Mouse (Mus musculus) spleen, postnatal 36 days (tissue): ENCODE measurements around the gene Prune1.

Experiments used
- DNase-seq, 2 experiments: peaks; one replicate each; pipeline ENCODE4 v3.0.0; 2022; ENCODE audit warnings: low spot score in 2 of 2, mixed read lengths in 1 of 2

The Prune1 gene

DNA sequence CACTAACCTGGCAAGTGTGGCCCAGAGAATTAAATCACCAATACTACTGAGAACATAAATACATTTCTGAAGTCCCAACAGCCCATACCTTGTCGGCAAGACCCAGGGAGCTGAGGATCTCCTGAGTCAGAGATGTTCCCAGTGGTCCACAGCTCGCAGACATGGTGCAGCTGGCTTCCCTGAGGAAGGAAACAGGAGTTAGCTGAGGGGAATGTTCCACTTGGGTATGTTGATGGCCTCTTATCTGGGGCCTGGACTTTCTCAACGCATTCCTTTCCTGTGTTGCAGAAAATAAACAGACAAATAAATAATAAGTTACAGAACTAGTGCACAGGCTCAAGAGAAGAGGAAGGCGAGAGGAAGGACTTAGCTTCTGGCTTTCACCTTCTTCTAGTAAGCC lies 24.4 kb upstream of the Prune1 start:
- no peak for DNase-seq

DNA sequence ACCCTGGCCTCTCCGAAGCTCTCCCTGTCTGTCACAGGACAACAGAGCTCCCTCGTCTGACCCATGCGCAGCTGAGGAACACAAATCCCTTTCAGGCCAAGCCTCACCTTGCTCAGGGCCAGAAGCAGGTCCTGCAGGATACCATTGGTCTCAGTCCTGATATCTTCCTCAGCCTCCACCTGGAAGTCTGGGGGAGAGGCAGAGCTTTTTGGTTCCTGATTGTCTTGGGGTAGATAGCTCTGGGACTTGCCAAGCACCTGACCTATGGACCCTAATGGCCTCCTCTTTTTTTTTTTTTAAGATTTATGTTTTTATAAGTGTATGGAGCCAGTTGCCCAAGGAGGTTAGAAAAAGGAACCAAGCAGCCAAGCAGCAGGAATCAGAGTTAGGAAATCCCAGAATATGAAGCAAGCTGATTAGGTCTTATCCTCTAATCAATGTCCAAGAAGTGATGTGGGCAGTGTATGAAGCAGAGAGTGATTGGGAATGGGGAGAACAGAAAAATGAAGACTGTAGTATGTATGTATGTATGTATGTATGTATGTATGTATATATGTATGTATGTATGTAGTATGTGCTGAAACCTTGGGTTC lies 19.4 kb upstream of the Prune1 start:
- no peak for DNase-seq

DNA sequence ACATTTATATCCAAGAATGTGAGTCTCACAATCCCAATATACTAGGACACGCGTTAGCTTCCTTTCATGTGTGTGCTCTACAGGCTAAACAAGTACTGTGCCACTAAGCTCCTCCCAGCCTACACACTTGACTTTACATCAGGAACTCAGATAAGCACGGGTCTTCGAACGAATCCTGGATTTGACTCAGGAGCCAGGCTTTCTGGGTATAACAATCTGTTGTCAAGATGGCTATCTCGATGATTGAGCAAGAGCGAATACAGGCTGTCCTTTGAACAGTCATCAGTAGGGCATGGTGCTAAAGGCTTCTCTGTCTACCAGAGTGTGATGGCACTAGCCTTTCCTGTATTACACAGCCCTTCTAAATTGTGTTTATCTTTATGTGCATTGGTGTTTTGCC lies 16.1 kb upstream of the Prune1 start:
- no peak for DNase-seq

DNA sequence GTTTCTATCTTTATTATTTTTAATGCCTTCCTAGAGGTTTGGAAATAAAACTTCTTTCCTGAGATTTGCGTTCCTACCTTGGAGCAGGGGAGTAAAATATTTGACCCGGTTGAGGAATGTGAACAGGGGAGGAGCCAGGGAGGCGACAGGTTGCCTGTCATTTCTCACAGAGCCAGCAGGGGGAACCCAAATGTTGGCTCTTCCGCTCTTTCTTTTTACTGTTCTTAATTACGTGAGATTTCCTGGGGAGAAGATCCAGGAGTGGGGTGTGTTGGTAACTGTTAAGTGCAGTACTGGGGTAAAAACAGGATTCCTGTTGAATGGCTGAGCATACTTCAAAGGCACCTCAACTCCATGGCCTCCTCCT lies 14.2 kb upstream of the Prune1 start:
- no peak for DNase-seq

DNA sequence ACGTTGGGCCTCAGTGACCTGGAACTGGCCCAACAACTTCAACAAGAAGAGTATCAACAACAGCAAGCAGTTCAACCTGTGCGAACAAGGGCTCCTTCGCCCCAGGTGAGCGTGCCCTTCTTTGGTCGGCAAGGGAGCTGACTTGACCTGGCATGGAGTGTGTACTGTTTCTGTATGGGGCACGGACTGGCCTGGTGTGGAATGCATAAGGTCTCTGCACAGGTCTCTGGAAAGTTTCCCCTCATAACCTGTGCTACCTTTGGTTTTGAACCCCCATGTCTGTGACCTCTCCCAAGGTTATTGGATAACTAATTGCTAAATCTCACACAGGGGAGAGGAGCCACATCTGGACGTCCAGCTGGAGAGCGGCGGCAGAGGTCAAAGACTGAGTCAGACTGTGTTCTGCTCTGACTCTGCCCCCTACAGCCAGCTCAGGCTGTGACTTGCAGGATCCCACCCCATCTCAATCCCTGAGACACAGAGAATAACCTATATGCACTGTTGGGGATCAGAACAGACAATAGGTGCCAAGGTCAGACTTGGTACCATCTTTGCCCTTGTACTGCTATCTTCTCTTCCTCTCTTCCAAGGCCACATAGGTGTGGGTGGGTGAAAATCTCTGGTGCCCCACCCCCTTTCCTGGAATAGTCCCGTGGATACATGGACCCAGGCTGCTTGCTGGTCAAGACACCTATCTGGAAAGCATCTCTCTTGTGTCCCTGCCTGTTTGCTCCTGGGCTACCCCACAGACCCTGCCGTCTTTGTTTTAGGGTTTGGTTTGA lies 13.6 kb upstream of the Prune1 start:
- no peak for DNase-seq

DNA sequence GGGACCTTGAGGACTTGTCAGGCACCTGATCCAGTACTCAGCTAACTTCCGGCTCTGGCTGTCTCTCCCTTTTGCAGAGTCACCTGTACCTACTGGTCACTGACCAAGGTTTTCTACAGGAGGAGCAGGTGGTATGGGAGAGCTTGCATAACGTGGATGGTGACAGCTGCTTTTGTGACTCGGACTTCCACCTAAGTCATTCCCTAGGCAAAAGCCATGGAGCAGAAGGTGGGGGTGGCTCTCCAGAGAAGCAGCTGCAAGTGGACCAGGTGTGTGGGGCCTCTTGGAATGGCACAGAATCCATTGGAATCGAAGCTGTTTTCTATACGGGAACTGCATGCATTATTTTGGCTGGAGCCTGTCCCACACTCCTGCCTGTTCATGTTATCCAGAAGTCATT lies 12.8 kb upstream of the Prune1 start:
- DNase-seq, result no peak

DNA sequence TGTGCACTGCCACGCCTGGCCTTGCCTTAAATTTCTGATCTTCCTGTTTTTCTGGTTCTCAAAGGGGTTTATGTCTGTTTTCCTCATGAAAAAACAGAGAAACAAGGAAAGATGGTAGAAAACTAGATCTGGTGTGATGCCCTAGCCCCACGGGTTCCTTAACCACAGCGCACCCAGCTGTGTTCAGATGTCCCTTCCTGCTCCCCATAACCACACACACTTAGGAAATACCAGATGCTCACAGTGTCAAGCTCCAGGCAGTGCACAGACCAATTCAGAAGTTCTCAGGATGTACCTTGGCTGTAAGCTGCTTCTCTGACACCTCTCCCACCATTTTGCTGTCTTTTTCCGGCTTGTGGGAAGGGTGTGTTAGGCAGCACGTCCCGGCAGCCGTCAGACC lies 12.4 kb upstream of the Prune1 start:
- DNase-seq, result no peak

DNA sequence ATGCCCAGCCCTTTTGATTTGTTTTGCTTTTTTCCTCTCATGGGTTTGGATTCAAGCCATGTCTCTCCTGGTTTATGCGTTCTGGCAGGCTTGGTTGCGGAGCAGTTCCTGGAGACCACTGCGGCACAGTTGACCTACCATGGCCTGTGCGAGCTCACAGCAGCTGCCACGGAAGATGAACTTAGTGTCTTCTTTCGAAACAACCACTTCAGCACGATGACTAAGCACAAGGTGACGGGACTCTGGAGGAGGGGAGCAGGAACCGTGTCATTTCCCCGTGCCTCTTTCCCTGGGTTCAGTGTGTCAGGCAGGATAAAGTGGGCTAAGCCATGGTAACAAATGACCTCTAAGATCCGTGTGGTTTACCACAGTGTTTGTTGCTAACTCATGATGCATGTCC lies 11.7 kb upstream of the Prune1 start:
- peak in 1 of 2 experiments; percentile 40 for DNase-seq

DNA sequence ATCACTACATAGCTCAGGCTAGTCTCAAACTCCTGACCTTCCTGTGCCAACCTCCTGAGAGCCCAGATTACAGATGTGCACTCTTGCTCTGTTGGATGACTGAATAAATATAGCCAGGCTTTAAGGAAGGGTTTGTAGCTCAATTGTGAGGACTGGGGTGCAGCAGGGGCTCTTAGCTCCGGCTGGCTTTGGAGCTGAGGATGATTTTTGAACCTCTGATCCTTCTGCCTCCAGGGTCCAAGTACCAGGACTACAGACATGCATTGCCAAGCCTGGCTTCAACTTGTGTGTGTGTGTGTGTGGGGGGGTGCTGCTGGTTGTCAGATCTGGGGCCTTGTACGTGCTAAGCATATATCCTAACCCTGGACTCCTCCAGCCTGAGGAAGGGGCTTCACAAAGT lies 11.0 kb upstream of the Prune1 start:
- DNase-seq, result no peak

DNA sequence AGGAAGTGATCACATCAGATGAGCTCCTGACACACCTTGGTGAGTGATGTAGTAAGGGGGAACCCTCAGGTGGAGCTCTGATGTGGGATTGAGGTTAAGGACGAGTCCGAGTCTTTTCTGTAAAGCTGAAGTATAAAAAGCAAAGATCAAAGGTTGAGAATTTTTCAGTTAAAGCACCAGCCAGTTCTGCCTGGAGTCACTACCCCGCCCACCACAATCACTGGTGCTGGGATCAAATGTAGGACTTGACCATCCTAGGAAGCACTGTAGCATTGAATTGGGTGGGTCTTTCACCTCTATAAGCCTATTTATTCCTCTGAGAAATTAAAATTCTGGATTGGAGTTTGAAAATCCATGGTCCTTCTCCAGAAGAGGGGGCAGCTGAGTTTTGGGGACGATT lies 9.2 kb upstream of the Prune1 start:
- no peak for DNase-seq

DNA sequence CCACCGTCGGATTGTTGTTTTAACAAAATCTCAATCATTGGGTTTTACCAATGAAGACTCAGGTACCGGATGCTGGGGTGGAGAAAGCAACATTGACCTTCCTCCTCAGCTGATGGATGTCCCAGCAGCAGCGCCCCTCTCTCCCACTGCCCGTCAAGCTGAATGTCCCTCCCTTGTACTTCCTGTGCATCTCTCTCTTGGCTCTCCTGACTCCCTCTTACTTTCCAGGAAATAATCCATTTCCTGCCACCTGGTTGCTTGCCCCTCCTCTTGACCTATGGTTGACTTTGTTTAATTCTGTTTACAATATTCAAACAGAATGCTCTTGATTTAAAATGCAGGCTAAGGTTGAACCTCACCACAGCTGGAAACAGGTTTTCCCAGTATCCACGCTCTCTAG lies 8.3 kb upstream of the Prune1 start:
- DNase-seq, result no peak

DNA sequence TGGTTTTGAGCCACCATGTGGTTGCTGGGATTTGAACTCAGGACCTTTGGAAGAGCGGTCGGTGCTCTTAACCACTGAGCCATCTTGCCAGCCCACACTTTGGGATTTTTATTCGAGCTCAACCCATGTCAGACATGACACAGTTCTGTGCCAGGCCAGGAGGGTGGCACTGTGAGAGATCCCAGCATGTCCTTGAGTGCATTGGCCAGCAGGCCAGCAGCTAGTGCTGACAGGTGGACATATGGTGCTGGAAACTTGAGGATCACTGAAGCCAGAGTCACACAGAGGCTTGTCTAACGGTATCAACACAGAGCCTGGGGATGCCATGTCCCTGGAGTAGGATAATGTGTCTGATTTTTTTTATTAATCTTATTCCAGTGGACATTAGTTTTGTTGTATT lies 7.5 kb upstream of the Prune1 start:
- DNase-seq, result no peak

DNA sequence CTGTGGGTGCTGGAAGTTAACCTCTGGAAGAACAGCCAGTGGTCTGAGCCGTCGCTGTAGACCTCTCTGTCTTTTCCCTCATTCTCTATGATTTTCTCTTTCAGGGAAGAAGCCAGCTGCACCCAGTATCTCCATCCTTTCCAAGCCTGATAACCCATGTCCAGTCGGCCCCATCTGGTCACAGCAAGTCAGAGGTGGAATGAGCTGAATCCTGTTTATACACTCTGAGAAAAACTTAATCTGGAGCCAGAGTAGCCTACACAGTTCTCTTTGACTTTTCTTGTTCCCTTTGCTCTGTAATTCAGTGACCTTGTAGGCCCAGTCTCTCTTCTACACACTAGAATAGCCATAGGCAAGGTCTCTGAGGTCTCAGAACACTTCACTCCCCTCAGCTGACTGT lies 5.7 kb upstream of the Prune1 start:
- no peak for DNase-seq

DNA sequence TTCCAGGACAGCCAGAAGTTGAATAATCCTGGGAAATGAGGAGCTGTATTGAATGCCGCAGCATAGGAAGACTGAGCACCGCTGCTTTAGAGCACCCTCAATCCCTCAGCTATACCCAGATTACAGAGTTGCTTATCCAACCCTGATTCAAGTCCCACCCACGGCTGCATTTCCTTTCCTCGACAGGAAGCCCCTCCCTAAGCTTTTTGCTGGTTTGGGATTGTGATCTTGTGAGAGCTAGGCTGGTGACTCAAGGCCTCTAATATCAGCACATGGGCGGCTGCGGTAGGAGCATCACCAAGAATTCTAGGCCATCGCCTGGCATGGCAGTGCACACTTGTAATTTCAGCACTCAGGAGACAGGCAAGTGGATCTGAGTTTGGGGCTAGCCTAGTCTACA lies 4.6 kb upstream of the Prune1 start:
- no peak for DNase-seq

DNA sequence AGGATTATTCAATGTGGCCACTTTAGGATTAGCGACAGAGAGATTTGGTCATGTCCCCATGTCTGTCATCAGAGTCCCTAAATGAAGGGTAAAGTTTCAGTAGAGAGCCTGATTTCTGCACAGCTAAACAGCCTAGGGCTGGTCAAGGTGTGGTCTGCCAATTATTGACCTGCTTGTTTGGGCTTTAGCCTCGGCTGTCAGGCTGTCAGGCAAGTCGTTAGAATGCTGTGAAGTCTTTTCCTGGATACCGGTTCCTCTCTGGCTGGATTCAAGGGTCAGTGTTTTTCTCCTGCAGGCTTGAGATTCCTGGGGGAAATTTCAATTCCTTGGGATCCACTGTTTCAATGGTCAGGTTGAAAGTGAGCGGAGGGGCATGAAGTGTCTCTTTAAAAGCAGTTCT lies 4.1 kb upstream of the Prune1 start:
- DNase-seq, result no peak

DNA sequence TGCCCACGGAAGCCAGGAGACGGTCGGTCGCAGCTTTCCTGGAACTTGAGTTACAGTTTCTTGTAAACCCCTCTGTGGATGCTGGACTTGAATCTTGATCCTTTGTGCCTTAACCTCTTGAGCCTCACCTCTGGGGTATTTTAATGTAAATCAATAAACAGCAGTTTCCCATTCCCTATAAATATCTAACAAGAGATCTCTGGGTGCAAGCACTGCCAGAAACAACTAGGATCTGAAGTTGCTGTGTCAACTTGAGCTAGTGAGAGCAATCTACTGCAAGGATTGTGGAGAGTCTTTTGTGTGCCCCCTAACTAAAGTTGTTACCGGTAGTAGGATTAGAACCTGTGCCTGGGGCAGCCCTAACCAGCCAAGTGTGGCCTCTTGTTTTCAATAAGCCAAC lies 3.5 kb upstream of the Prune1 start:
- DNase-seq, result no peak

DNA sequence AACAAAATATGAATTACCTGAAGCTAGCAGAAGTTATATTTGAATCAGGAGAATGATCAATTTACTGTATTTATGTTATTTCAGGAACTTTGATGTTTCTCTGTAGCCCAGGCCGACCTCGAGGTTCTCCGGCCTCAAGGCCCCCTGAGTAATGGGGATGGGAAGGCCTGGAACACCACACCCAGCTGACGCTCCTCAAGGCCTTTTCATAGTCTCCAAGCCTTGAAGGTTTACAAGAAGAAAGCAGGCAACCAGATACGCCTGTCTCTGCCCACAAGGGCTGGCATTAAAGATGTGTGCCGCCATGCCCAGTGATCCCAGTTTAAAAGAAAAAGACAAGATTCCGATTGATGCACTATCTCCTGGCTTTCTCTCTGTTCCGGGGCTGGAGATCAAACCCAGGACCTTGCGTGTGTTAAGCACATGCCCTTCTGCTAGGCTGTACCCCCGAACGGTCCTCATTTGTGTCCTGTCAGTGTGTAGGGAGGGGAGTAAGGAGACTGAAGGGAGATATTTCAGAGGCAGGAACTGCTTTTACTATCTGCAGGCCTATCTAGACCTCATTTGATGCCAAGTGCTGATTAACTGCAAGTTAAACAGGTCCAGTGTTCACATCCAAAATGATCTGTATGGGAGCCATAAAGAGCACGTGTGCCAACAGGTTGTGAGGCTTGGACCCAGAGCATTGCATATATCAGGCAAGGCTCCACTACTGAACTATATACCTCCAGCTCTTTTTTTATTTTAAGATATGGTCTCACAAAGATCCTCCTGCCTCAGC lies 2.8 kb upstream of the Prune1 start:
- no peak for DNase-seq

DNA sequence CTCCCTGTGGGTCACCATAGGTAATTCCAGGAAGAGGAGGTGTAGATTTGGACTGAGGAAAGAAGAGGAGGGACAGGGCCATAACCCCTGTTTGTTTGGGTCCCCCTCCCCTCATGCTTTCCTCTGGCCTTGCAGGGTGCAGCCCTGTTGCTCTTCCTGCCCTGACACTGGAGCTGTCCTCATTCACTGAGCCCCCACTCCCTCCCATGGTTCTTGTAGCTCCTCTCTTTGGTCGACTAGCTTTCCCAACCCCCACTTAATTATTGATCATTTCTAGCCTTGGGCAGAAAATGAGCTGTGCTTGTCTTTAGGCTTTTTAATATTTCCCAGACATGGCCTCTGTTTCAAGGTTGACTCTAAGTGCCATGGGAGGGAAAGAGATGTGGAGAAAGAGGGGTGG lies 2.2 kb upstream of the Prune1 start:
- DNase-seq, result no peak

DNA sequence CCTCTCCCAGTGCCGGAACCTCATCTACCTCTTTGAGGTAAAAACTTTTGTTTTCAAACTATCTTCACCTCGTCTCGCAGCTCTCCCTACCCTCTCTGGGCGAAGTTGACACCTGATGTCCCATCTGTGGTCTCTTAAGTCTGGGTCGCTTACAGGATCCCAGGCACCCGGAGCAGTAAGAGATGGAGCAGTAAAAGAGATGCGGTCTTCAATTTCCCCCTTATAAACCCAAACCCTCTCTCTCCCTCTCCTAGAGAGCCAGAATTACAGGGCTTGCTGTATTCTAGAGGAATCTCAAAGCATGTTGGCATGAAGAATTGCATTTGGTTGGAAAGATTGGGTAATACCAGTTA lies 1.7 kb upstream of the Prune1 start:
- DNase-seq, result no peak

DNA sequence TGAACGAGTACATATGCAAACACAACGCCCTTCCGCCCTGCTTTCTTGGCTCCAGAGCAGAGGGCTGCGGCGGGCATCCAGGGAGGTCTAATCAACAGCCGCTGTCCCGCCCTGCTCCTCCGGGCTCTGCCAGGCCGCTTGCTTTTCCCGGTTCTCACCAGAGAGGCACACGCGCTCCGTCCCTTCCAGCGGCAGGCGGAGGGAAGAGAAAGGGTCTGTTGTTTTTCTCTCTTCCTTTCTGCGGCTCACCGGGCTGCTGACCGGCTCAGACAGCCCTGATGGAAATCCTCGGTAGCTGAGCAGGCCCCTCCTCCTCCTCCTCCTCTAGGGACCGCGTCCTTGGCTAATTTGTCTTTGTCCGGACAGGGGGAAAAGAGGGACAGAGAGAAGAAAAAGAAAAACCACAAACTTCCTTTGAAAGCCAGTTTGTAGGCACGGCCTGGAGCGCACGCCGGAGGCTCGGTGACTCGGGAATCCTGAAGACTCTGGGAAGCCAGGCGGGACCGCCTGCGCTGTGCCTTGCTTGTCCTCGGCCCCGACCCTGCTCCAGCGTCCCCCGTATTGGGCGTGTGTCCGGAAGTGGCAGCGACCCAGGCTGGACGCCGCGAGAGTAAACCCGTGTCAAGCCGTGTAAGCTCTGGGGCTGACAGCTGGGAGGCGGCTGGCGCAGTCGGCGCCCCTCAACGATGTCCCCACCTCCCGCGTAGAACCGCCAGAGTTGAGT lies 1.2 kb upstream of the Prune1 start:
- DNase-seq, result peak; percentile 69 to 75

DNA sequence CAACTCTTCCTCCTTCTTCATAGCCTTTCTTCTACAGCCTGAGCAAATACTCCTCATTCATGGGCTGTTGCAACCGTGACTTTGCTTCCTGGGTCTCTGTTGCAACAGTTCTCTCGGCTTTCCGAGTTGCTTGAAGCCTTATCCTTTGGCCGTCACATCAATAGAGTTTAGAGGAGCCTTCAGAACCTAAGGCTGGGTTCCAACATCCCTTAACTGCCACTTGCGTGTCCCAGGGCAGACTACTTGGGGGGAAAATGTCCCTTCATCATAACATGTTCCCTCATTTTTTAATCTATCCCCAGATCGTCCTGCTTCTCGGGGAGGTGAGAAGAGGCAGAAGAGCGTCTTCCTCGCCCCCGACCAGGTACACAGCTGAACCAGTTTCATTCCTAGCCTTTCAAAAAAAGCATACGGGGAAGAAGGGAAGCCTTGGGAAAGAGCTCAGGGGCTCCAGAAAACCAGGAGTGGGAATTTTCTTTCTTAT lies 547 bp upstream of the Prune1 start:
- DNase-seq, result peak; percentile 76 to 83

DNA sequence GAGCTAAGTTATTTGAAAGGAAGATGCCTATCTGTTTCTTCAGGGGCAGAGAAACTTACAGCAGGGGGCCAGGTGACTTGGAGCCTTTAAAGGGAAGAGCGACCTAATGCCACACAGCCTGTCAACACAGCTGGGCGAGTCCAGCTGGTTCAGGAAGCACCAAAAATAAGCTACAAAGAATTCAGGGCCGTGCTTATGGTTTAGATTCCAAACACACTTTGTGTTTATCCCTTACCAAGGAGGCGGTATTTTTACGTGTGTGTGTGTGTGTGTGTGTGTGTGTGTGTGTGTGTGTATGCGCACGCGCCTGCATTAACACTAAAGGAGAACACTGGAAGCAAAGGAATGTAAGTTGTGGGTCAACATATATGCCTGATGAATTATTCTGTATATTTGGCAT lies 1.1 kb downstream of the Prune1 start:
- DNase-seq, result peak in 1 of 2 experiments; percentile 36
